Mouse (Mus musculus) MEL (cell line): ENCODE data around the gene 4930524J08Rik. TPM values are rescaled to one million over a fixed set of nuclear protein-coding genes. Genes with fewer than 3 reads are reported as not detected.

Experiments used
- DNase-seq: peaks from one replicate; pipeline ENCODE4 v3.0.0; 2011; ENCODE audit warnings: low read depth, low spot score
- H3K27ac ChIP-seq: 2 replicates; pipeline ENCODE4 v1.5.1; 2012; ENCODE audit warnings: low read depth, mild to moderate bottlenecking, control low read depth, low read length, moderate library complexity; ENCODE audit not compliant: control insufficient read depth
- H3K27me3 ChIP-seq, 2 experiments: fragments of 150-350 bp in 1 of 2; sonication (generic) in 1 of 2; 2 replicates each; pipeline ENCODE4 v1.6.1; 2012; ENCODE audit warnings: low read length in 2 of 2, mild to moderate bottlenecking in 2 of 2, improper control_type of control experiment in 1 of 2, moderate library complexity in 1 of 2; ENCODE audit not compliant: insufficient read depth in 2 of 2, control insufficient read depth in 1 of 2
- H3K36me3 ChIP-seq, 2 experiments: 2 replicates each; pipeline ENCODE4 v1.6.1; 2012 to 2014; ENCODE audit warnings: low read length in 2 of 2, improper control_type of control experiment in 1 of 2, inconsistent platforms in 1 of 2, mild to moderate bottlenecking in 1 of 2; ENCODE audit not compliant: insufficient read depth in 2 of 2, control insufficient read depth in 1 of 2
- H3K4me1 ChIP-seq, 2 experiments: fragments of 150-350 bp in 1 of 2; sonication (generic) in 1 of 2; 2 replicates each; pipeline ENCODE4 v1.6.1; 2012; ENCODE audit warnings: low read length in 2 of 2, improper control_type of control experiment in 1 of 2, mild to moderate bottlenecking in 1 of 2; ENCODE audit not compliant: insufficient read depth in 2 of 2, control insufficient read depth in 1 of 2
- H3K4me3 ChIP-seq, 2 experiments: fragments of 150-350 bp in 1 of 2; sonication (generic) in 1 of 2; 2 replicates each; pipeline ENCODE4 v1.5.1; 2012; ENCODE audit warnings: low read depth in 2 of 2, low read length in 2 of 2, mild to moderate bottlenecking in 2 of 2, moderate library complexity in 2 of 2, control low read depth in 1 of 2, improper control_type of control experiment in 1 of 2; ENCODE audit not compliant: control insufficient read depth in 1 of 2, insufficient read depth in 1 of 2
- H3K79me2 ChIP-seq: 2 replicates; pipeline ENCODE4 v1.6.1; 2012; ENCODE audit warnings: mild to moderate bottlenecking, low read length, moderate library complexity; ENCODE audit not compliant: control insufficient read depth, poor library complexity, insufficient read depth
- H3K9ac ChIP-seq: 2 replicates; pipeline ENCODE4 v1.6.1; 2012; ENCODE audit warnings: low read depth, mild to moderate bottlenecking, control low read depth, low read length, moderate library complexity; ENCODE audit not compliant: control insufficient read depth, poor library complexity, severe bottlenecking
- H3K9me3 ChIP-seq: fragments of 150-350 bp; sonication (generic); replicated peaks from 2 replicates; pipeline ENCODE4 v1.6.1; 2012; ENCODE audit warnings: mild to moderate bottlenecking, low read length, improper control_type of control experiment, moderate library complexity; ENCODE audit not compliant: insufficient read depth
- BHLHE40 ChIP-seq: IDR thresholded peaks from 2 replicates; pipeline ENCODE4 v1.6.1; 2012; ENCODE audit warnings: low read depth, mild to moderate bottlenecking, inconsistent platforms, low read length, improper control_type of control experiment, borderline replicate concordance
- CHD1 ChIP-seq: IDR thresholded peaks from 2 replicates; pipeline ENCODE4 v1.6.1; 2012; ENCODE audit warnings: low read depth, mild to moderate bottlenecking, inconsistent platforms, low read length, improper control_type of control experiment
- EP300 ChIP-seq, 2 experiments: IDR thresholded peaks; 2 replicates each; pipeline ENCODE4 v1.6.1; 2011; ENCODE audit warnings: improper control_type of control experiment in 2 of 2, low read length in 2 of 2, low read depth in 1 of 2, mild to moderate bottlenecking in 1 of 2
- ETS1 ChIP-seq: IDR thresholded peaks from 2 replicates; pipeline ENCODE4 v1.6.1; 2012; ENCODE audit warnings: low read depth, mild to moderate bottlenecking, inconsistent platforms, low read length, improper control_type of control experiment, moderate library complexity
- KAT2A ChIP-seq: conservative IDR thresholded peaks from 2 replicates; pipeline ENCODE4 v1.6.1; 2012; ENCODE audit warnings: low read depth, low read length, improper control_type of control experiment, inconsistent platforms
- MAFK ChIP-seq: IDR thresholded peaks from 2 replicates; pipeline ENCODE4 v1.6.1; 2011; ENCODE audit warnings: low read depth, mild to moderate bottlenecking, low read length, improper control_type of control experiment, borderline replicate concordance
- MXI1 ChIP-seq: IDR thresholded peaks from 2 replicates; pipeline ENCODE4 v1.6.1; 2011; ENCODE audit warnings: mild to moderate bottlenecking, low read depth, low read length, improper control_type of control experiment
- POLR2A ChIP-seq, 2 experiments: IDR thresholded peaks; 2 replicates each; pipeline ENCODE4 v1.6.1; 2011 to 2012; ENCODE audit warnings: low read length in 2 of 2, mild to moderate bottlenecking in 2 of 2, control low read depth in 1 of 2, improper control_type of control experiment in 1 of 2, low read depth in 1 of 2, moderate library complexity in 1 of 2; ENCODE audit not compliant: control insufficient read depth in 1 of 2, insufficient read depth in 1 of 2, poor library complexity in 1 of 2
- POLR2AphosphoS5 ChIP-seq: IDR thresholded peaks from 2 replicates; pipeline ENCODE4 v1.6.1; 2012; ENCODE audit warnings: low read depth, borderline replicate concordance, mild to moderate bottlenecking, inconsistent platforms, low read length, moderate library complexity, mixed read lengths
- RAD21 ChIP-seq: IDR thresholded peaks from 2 replicates; pipeline ENCODE4 v1.6.1; 2011; ENCODE audit warnings: mild to moderate bottlenecking, low read depth, low read length, improper control_type of control experiment
- RCOR1 ChIP-seq: IDR thresholded peaks from 2 replicates; pipeline ENCODE4 v1.6.1; 2012; ENCODE audit warnings: low read depth, mild to moderate bottlenecking, inconsistent platforms, low read length, improper control_type of control experiment
- SIN3A ChIP-seq: IDR thresholded peaks from 2 replicates; pipeline ENCODE4 v1.6.1; 2012; ENCODE audit warnings: low read length, improper control_type of control experiment, inconsistent platforms
- USF1 ChIP-seq: IDR thresholded peaks from 2 replicates; pipeline ENCODE4 v1.6.1; 2014; ENCODE audit warnings: low read depth, mild to moderate bottlenecking, inconsistent platforms, low read length, improper control_type of control experiment, moderate library complexity
- USF2 ChIP-seq, 2 experiments: IDR thresholded peaks; 2 replicates each; pipeline ENCODE4 v1.6.1; 2011 to 2012; ENCODE audit warnings: improper control_type of control experiment in 2 of 2, low read length in 2 of 2, borderline replicate concordance in 1 of 2, inconsistent platforms in 1 of 2, low read depth in 1 of 2, mild to moderate bottlenecking in 1 of 2; ENCODE audit not compliant: insufficient read depth in 1 of 2
- ZMIZ1 ChIP-seq: IDR thresholded peaks from 2 replicates; pipeline ENCODE4 v1.6.1; 2012; ENCODE audit warnings: low read depth, mild to moderate bottlenecking, inconsistent platforms, low read length, improper control_type of control experiment, moderate library complexity
- polyA plus RNA-seq, 2 experiments: library from polyadenylated mRNA; stranded (reverse) in 1 of 2; unstranded in 1 of 2; fragments of >175 nt in 1 of 2; fragments of >200 nt in 1 of 2; gene quantifications; 2 replicates each; pipeline versions ENCODE4 v1.2.1 to v1.2.4; 2012; ENCODE audit warnings: low replicate concordance in 2 of 2, low read depth in 1 of 2; ENCODE audit not compliant: insufficient read length in 2 of 2, insufficient read depth in 1 of 2, missing spikeins in 1 of 2
- total RNA-seq: library from RNA; depleted of rRNA; stranded (reverse); fragments of 300-350 nt; gene quantifications from 2 replicates; pipeline ENCODE4 v1.2.3, GENCODE M21; 2012

The 4930524J08Rik gene
- total and polyA plus RNA-seq, 3 experiments = 1.0 to 6.7 TPM; not detected in 1

- peaks cover 18 to 31% of the 10 kb centered on the region in 2 experiments for H3K36me3 ChIP-seq
- no peak overlapping the region for H3K9ac ChIP-seq
- H3K27me3 ChIP-seq = no peaks in the 10 kb centered on the region
- no peak overlapping the region for H3K27ac ChIP-seq
- no peaks in the 10 kb centered on the region; a peak in 1 of 4 replicates for H3K4me1 ChIP-seq
- H3K9me3 ChIP-seq = no peaks in the 10 kb centered on the region
- peaks cover 5% of the 10 kb centered on the region for H3K79me2 ChIP-seq
- TF ChIP-seq MAFK (no peak), CHD1 (no peak), USF1 (peak; percentile 85), POLR2AphosphoS5 (no peak), BHLHE40 (peak; percentile 58; the same call in 1 of the 2 replicates), KAT2A (no peak), USF2 (IDR thresholded peaks at IDR 0.05; ENCODE audit: borderline replicate concordance in 1 of 2, insufficient read depth in 1 of 2, low read depth in 1 of 2, low read length in 2 of 2) (0 out of 4 replicates have a peak, but pooled peaks of 1 of the 2 experiments have one; percentile 20), ZMIZ1 (no peak), EP300 (IDR thresholded peaks at IDR 0.05; ENCODE audit: low read depth in 1 of 2, low read length in 2 of 2) (peak in 1 of 2 experiments; percentile 37; a peak in 1 of 4 replicates), POLR2A (IDR thresholded peaks at IDR 0.05; ENCODE audit: control insufficient read depth in 1 of 2, insufficient read depth in 1 of 2, low read depth in 1 of 2, low read length in 2 of 2, poor library complexity in 1 of 2) (peak in 1 of 2 experiments; percentile 11; a peak in 1 of 4 replicates)
- no peak overlapping the region for H3K4me3 ChIP-seq
- DNase-seq = no peak
These were observed 18.9 kb upstream of the 4930524J08Rik start for GRCm38 (mm10) chr5:99959960-99960359.

GRCm38 (mm10) chr5:99973941-99974340 is 4.9 kb upstream of the 4930524J08Rik start:
- TF ChIP-seq RAD21 (no peak), ETS1 (0 out of 2 replicates have a peak, but pooled peaks have one; percentile 55), EP300 (IDR thresholded peaks at IDR 0.05; ENCODE audit: low read depth in 1 of 2, low read length in 2 of 2) (0 out of 4 replicates have a peak, but pooled peaks of 1 of the 2 experiments have one; percentile 15), SIN3A (peak; percentile 27; the same call in 1 of the 2 replicates)
- TF ChIP-seq, all 39 proteins: peak for 3
- H3K27me3 ChIP-seq = no peaks in the 10 kb centered on the region
- H3K4me3 ChIP-seq = peak overlapping the region in 1 of 2 experiments; percentile 12; a peak in 1 of 4 replicates
- peak; percentile 64 for DNase-seq
- H3K9ac ChIP-seq = peak overlapping the region; percentile 50
- H3K36me3 ChIP-seq = peaks cover 50 to 58% of the 10 kb centered on the region in 2 experiments
- no peaks in the 10 kb centered on the region for H3K9me3 ChIP-seq
- H3K27ac ChIP-seq = no peak overlapping the region
- H3K4me1 ChIP-seq = peaks cover 21 to 22% of the 10 kb centered on the region in 2 experiments
- peaks cover 77% of the 10 kb centered on the region for H3K79me2 ChIP-seq

- Histone ChIP-seq H3K9ac (peak overlapping the region; percentile 100), H3K79me2 (peaks cover 75% of the 10 kb centered on the region), H3K4me1 (peaks cover 18 to 20% of the 10 kb centered on the region in 2 experiments), H3K9me3 (no peaks in the 10 kb centered on the region), H3K4me3 (peak overlapping the region; percentile 39 to 92), H3K27me3 (no peaks in the 10 kb centered on the region), H3K36me3 (peaks cover 45 to 53% of the 10 kb centered on the region in 2 experiments), H3K27ac (no peak overlapping the region)
- TF ChIP-seq RCOR1 (no peak), MXI1 (0 out of 2 replicates have a peak, but pooled peaks have one; percentile 16)
- no peak for DNase-seq
These were observed 3.8 kb upstream of the 4930524J08Rik start for GRCm38 (mm10) chr5:99975061-99975460.
